Mouse (Mus musculus): ENCODE data around the gene Kctd7.

Kctd7 gene

GRCm38 (mm10) chr5:130144334-130145312 lies at the start of gene Kctd7:
TSS of gene Kctd7 (plus strand) at chr5:130144861.
- DNase-seq (ENCODE audit: low spot score in 2 of 2): peak; percentile 96 to 97

- no peak for DNase-seq (ENCODE audit: low spot score in 2 of 2)
Measured at GRCm38 (mm10) chr5:130096754-130097153, 47.9 kb upstream of the Kctd7 start.

GRCm38 (mm10) chr5:130097837-130098236 lies 46.8 kb upstream of the Kctd7 start:
- no peak for DNase-seq (ENCODE audit: low spot score in 2 of 2)

- DNase-seq (ENCODE audit: low spot score in 2 of 2): no peak
Measured at GRCm38 (mm10) chr5:130101724-130102123, 42.9 kb upstream of the Kctd7 start.

GRCm38 (mm10) chr5:130109348-130109747 lies 35.3 kb upstream of the Kctd7 start:
- no peak for DNase-seq (ENCODE audit: low spot score in 2 of 2)

- DNase-seq (ENCODE audit: low spot score in 2 of 2): no peak
Measured at GRCm38 (mm10) chr5:130110632-130111464, 33.8 kb upstream of the Kctd7 start.

- no peak for DNase-seq (ENCODE audit: low spot score in 2 of 2)
Measured at GRCm38 (mm10) chr5:130112653-130113052, 32.0 kb upstream of the Kctd7 start.

GRCm38 (mm10) chr5:130116116-130116515 lies 28.5 kb upstream of the Kctd7 start:
- no peak for DNase-seq (ENCODE audit: low spot score in 2 of 2)

GRCm38 (mm10) chr5:130116857-130117256 lies 27.8 kb upstream of the Kctd7 start:
- no peak for DNase-seq (ENCODE audit: low spot score in 2 of 2)

GRCm38 (mm10) chr5:130117932-130118331 lies 26.7 kb upstream of the Kctd7 start:
- no peak for DNase-seq (ENCODE audit: low spot score in 2 of 2)

GRCm38 (mm10) chr5:130119236-130119635 lies 25.4 kb upstream of the Kctd7 start:
- no peak for DNase-seq (ENCODE audit: low spot score in 2 of 2)

- DNase-seq (ENCODE audit: low spot score in 2 of 2): no peak
Measured at GRCm38 (mm10) chr5:130120070-130120736, 24.5 kb upstream of the Kctd7 start.

- DNase-seq (ENCODE audit: low spot score in 2 of 2): no peak
Measured at GRCm38 (mm10) chr5:130120904-130121303, 23.8 kb upstream of the Kctd7 start.

GRCm38 (mm10) chr5:130122355-130122754 lies 22.3 kb upstream of the Kctd7 start:
- no peak for DNase-seq (ENCODE audit: low spot score in 2 of 2)

- DNase-seq (ENCODE audit: low spot score in 2 of 2): no peak
Measured at GRCm38 (mm10) chr5:130124271-130124670, 20.4 kb upstream of the Kctd7 start.

GRCm38 (mm10) chr5:130128686-130129523 lies 15.8 kb upstream of the Kctd7 start:
- no peak for DNase-seq (ENCODE audit: low spot score in 2 of 2)

- DNase-seq (ENCODE audit: low spot score in 2 of 2): no peak
Measured at GRCm38 (mm10) chr5:130129524-130129793, 15.2 kb upstream of the Kctd7 start.

- no peak for DNase-seq (ENCODE audit: low spot score in 2 of 2)
Measured at GRCm38 (mm10) chr5:130136597-130136996, 8.1 kb upstream of the Kctd7 start.

GRCm38 (mm10) chr5:130139393-130139792 lies 5.3 kb upstream of the Kctd7 start:
- DNase-seq (ENCODE audit: low spot score in 2 of 2): peak; percentile 50 to 68

- DNase-seq (ENCODE audit: low spot score in 2 of 2): no peak
Measured at GRCm38 (mm10) chr5:130141138-130141537, 3.5 kb upstream of the Kctd7 start.

- no peak for DNase-seq (ENCODE audit: low spot score in 2 of 2)
Measured at GRCm38 (mm10) chr5:130142041-130142440, 2.6 kb upstream of the Kctd7 start.
